Comparison of ENCODE assay signal across 29 mouse cellular contexts in the genomic region with DNA sequence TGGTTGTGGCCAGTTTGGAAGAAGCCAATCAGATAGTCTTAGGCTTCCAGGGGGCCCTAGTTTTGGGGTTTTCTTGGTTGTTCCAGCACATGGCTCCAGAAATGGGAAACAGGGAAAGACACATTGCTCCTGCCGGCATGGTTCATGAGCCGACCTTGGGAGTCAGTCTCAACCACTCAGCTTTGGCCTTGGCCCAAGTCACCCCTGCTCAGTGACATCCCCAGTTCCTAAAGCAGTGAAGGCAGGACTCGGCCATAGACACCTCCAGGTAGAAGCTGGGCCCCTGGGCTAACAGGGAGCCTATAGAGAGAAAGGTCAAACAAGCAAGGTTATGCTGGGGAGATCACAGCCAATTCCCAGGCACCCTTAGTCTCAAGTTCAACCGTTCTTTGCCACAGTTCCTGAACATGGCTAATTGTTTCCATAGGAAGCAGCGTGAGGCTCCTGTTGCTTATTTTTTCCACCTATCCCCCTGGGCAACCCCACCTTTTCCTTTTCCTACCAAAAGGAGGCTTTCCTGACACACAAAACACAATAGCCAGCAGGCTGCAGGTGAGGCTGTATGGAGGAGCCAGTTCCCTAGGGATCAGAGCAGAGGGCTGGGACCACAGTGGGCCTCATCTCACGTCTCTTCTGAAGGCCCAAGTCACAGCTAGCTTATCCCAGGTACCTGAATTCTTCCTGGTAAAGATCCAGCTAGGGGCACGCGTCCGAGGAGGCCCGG. TPM values are rescaled to one million over a fixed set of nuclear protein-coding genes. Genes with fewer than 3 reads are reported as not detected.
DNase-seq lines count a peak whose midpoint lies in the region; ATAC-seq and TF ChIP-seq lines count a peak whose summit lies in the region.
"Had no signal": no experiment of that assay in that cellular context is flagged by ENCODE, and none has a peak within 500 bp of the region (broad histone marks: within the 10 kb centered on the region; RNA-seq: fewer than 3 reads in every experiment).

No protein-coding gene starts in this region.

- 62% methylated on average over 10 of the region's 10 CpGs for WGBS in heart, adult 2 months
- 62% methylated on average over 10 of the region's 10 CpGs for whole genome bisulfite sequencing in heart, embryonic 11.5 days (ENCODE audit: insufficient replicate concordance)
- WGBS in kidney, embryonic 16.5 days, result 46% methylated on average over 10 of the region's 10 CpGs
- WGBS in embryonic facial prominence, embryonic 14.5 days, result 51% methylated on average over 10 of the region's 10 CpGs
- WGBS in intestine, embryonic 15.5 days, result 73% methylated on average over 10 of the region's 10 CpGs

- peak; percentile 50 to 57 for DNase-seq in adrenal gland, adult (ENCODE audit: inconsistent age in 2 of 2, low spot score in 1 of 2)
- DNase-seq in adrenal gland, postnatal 10 days, result no peak
- peak in 1 of 2 experiments; percentile 21 for DNase-seq in heart, adult 2 months
- no peak for DNase-seq in kidney, postnatal 36 days
- DNase-seq in embryonic facial prominence, embryonic 14.5 days (ENCODE audit: low spot score), result peak; percentile 10
- DNase-seq: cerebellum, adult 9-10 months; forebrain, postnatal 0 days; kidney, postnatal 14 days; liver, embryonic 13.5 days; lung, adult 2 months; lung, postnatal 14 days; right cerebral cortex, postnatal 4 days; thymus, postnatal 14 days had no signal

- H3K27me3 ChIP-seq in heart, adult 2 months (ENCODE audit: control insufficient read depth, insufficient read depth, low read length), result no peaks in the 10 kb centered on the region
- no peaks in the 10 kb centered on the region for H3K27me3 ChIP-seq in heart, embryonic 11.5 days (ENCODE audit: control insufficient read depth, insufficient read depth, low read length)
- H3K27me3 ChIP-seq in kidney, embryonic 16.5 days (ENCODE audit: insufficient read depth, low read length), result no peaks in the 10 kb centered on the region
- H3K27me3 ChIP-seq in embryonic facial prominence, embryonic 14.5 days (replicated peaks; ENCODE audit: control insufficient read depth, insufficient read depth, low read length), result no peaks in the 10 kb centered on the region
- no peaks in the 10 kb centered on the region for H3K27me3 ChIP-seq in intestine, embryonic 15.5 days (replicated peaks)
- H3K27me3 ChIP-seq: heart, embryonic 15.5 days; liver, embryonic 13.5 days; midbrain, embryonic 12.5 days had no signal

- H3K36me3 ChIP-seq in heart, adult 2 months (ENCODE audit: control insufficient read depth, insufficient read depth, low read length), result no peaks in the 10 kb centered on the region
- H3K36me3 ChIP-seq in heart, embryonic 11.5 days (ENCODE audit: control insufficient read depth, insufficient read depth, low read length), result no peaks in the 10 kb centered on the region
- no peaks in the 10 kb centered on the region for H3K36me3 ChIP-seq in kidney, embryonic 16.5 days (ENCODE audit: insufficient read depth, low read length)
- H3K36me3 ChIP-seq in embryonic facial prominence, embryonic 14.5 days (ENCODE audit: control insufficient read depth, insufficient read depth, low read length), result no peaks in the 10 kb centered on the region
- no peaks in the 10 kb centered on the region for H3K36me3 ChIP-seq in intestine, embryonic 15.5 days
- H3K36me3 ChIP-seq: forebrain, embryonic 10.5 days; heart, embryonic 15.5 days; hindbrain, embryonic 10.5 days; liver, embryonic 13.5 days; midbrain, embryonic 12.5 days had no signal

- no peaks in the 10 kb centered on the region for H3K9me3 ChIP-seq in heart, embryonic 11.5 days (replicated peaks; ENCODE audit: control insufficient read depth, low read length)
- no peaks in the 10 kb centered on the region for H3K9me3 ChIP-seq in kidney, embryonic 16.5 days (ENCODE audit: low read length)
- H3K9me3 ChIP-seq in embryonic facial prominence, embryonic 14.5 days (ENCODE audit: control insufficient read depth, low read length), result no peaks in the 10 kb centered on the region
- H3K9me3 ChIP-seq in intestine, embryonic 15.5 days, result no peaks in the 10 kb centered on the region
- H3K9me3 ChIP-seq: forebrain, embryonic 10.5 days; heart, embryonic 15.5 days; hindbrain, embryonic 10.5 days; liver, embryonic 13.5 days; midbrain, embryonic 12.5 days had no signal

- intact Hi-C loops in heart, adult 2 months (cut with DNase I), result no loop called here

- no peak overlapping the region for H3K4me3 ChIP-seq in heart, adult 2 months
- no peak overlapping the region for H3K4me3 ChIP-seq in heart, embryonic 11.5 days (ENCODE audit: low read depth, low read length)
- no peak overlapping the region; the same call in 1 of the 2 replicates for H3K4me3 ChIP-seq in kidney, embryonic 16.5 days (ENCODE audit: low read length)
- no peak overlapping the region for H3K4me3 ChIP-seq in embryonic facial prominence, embryonic 14.5 days (ENCODE audit: low read depth, low read length)
- no peak overlapping the region for H3K4me3 ChIP-seq in intestine, embryonic 15.5 days (replicated peaks)
- H3K4me3 ChIP-seq: forebrain, embryonic 10.5 days; heart, embryonic 15.5 days; hindbrain, embryonic 10.5 days; layer of hippocampus, adult 2 months; liver, embryonic 13.5 days; midbrain, embryonic 12.5 days had no signal

- peaks cover 4% of the 10 kb centered on the region for H3K4me1 ChIP-seq in heart, adult 2 months (ENCODE audit: control insufficient read depth, insufficient read depth, low read length)
- no peaks in the 10 kb centered on the region for H3K4me1 ChIP-seq in heart, embryonic 11.5 days (ENCODE audit: control insufficient read depth, insufficient read depth, low read length)
- peaks cover 9% of the 10 kb centered on the region for H3K4me1 ChIP-seq in kidney, embryonic 16.5 days (ENCODE audit: insufficient read depth, low read length)
- no peaks in the 10 kb centered on the region for H3K4me1 ChIP-seq in embryonic facial prominence, embryonic 14.5 days (ENCODE audit: control insufficient read depth, insufficient read depth, low read length)
- H3K4me1 ChIP-seq in intestine, embryonic 15.5 days (replicated peaks), result no peaks in the 10 kb centered on the region
- H3K4me1 ChIP-seq: heart, embryonic 15.5 days; liver, embryonic 13.5 days had no signal

- TF ChIP-seq EP300 in heart, adult 2 months (IDR thresholded peaks at IDR 0.05; ENCODE audit: insufficient read depth, low read depth, low read length), result no peak

- peak overlapping the region; percentile 64 for H3K27ac ChIP-seq in heart, adult 2 months
- no peak overlapping the region for H3K27ac ChIP-seq in heart, embryonic 11.5 days (ENCODE audit: low read depth, low read length)
- H3K27ac ChIP-seq in kidney, embryonic 16.5 days (ENCODE audit: low read length), result 0 out of 2 replicates have a peak overlapping the region, but pooled peaks have one; percentile 17
- H3K27ac ChIP-seq in embryonic facial prominence, embryonic 14.5 days (replicated peaks; ENCODE audit: low read depth, low read length), result no peak overlapping the region
- H3K27ac ChIP-seq in intestine, embryonic 15.5 days, result no peak overlapping the region
- H3K27ac ChIP-seq: forebrain, embryonic 10.5 days; heart, embryonic 15.5 days; hindbrain, embryonic 10.5 days; hindbrain, postnatal 0 days; layer of hippocampus, adult 2 months; liver, embryonic 13.5 days; midbrain, embryonic 12.5 days had no signal

- TF ChIP-seq CTCF in heart, adult 2 months (IDR thresholded peaks at IDR 0.05), result no peak

- H3K4me2 ChIP-seq in heart, embryonic 11.5 days, result no peak overlapping the region
- no peak overlapping the region for H3K4me2 ChIP-seq in kidney, embryonic 16.5 days (replicated peaks; ENCODE audit: low read depth, low read length)
- H3K4me2 ChIP-seq in embryonic facial prominence, embryonic 14.5 days (ENCODE audit: low read depth, low read length), result no peak overlapping the region
- no peak overlapping the region for H3K4me2 ChIP-seq in intestine, embryonic 15.5 days (replicated peaks)
- H3K4me2 ChIP-seq: heart, embryonic 15.5 days; liver, embryonic 13.5 days; midbrain, embryonic 12.5 days had no signal

- TF ChIP-seq POLR2A in heart, adult 2 months (IDR thresholded peaks at IDR 0.05; ENCODE audit: insufficient read depth, low read depth, low read length), result no peak

- H3K9ac ChIP-seq in heart, adult 2 months (ENCODE audit: low read depth, low read length), result no peak overlapping the region
- H3K9ac ChIP-seq in heart, embryonic 11.5 days (ENCODE audit: low read depth, low read length), result no peak overlapping the region
- no peak overlapping the region for H3K9ac ChIP-seq in kidney, embryonic 16.5 days (replicated peaks; ENCODE audit: low read length)
- no peak overlapping the region for H3K9ac ChIP-seq in embryonic facial prominence, embryonic 14.5 days (ENCODE audit: low read depth, low read length)
- H3K9ac ChIP-seq in intestine, embryonic 15.5 days, result no peak overlapping the region
- H3K9ac ChIP-seq: forebrain, postnatal 0 days; heart, embryonic 15.5 days; liver, embryonic 13.5 days; midbrain, embryonic 12.5 days had no signal

- no peak for ATAC-seq in heart, embryonic 11.5 days (replicated peaks; ENCODE audit: insufficient number of reproducible peaks, low FRiP score, low TSS enrichment)
- no peak for ATAC-seq in kidney, embryonic 16.5 days (ENCODE audit: low FRiP score, low TSS enrichment)
- ATAC-seq in embryonic facial prominence, embryonic 14.5 days (ENCODE audit: low read depth), result no peak
- no peak for ATAC-seq in intestine, embryonic 15.5 days
- ATAC-seq: activated CD4-positive, CD25-positive, alpha-beta regulatory T cell, adult 4 months; forebrain, postnatal 0 days; hindbrain, postnatal 0 days; intestine, postnatal 0 days had no signal

- no peaks in the 10 kb centered on the region for H3K79me2 ChIP-seq in heart, adult 2 months (replicated peaks; ENCODE audit: control insufficient read depth, insufficient read depth, low read length)

RNA-seq across cellular contexts. Expression of a gene that starts 14.3 kb away (rescaled TPM):
- total RNA-seq in adrenal gland, postnatal 10 days (2021), result under 1 TPM in 1 of 2 experiments, not detected in 1; 0.09 TPM
- under 1 TPM in 1 of 2 experiments, not detected in 1; 0.21 TPM for total RNA-seq in heart, adult 2 months (2021)
- 0.20 TPM in 1 of 2 replicates, not detected in the other for polyA plus RNA-seq in heart, adult 2 months (2012; rRNA removed)
- polyA plus RNA-seq in heart, embryonic 11.5 days (2014; fragmentation: Nextera tagmentation; extraction: Ambion mirVana), result 0.10 TPM in 1 of 2 replicates, not detected in the other
- 0.09 TPM in 1 of 2 replicates, not detected in the other for polyA plus RNA-seq in kidney, embryonic 16.5 days (2015; fragmentation: Nextera tagmentation; extraction: Ambion mirVana)
- polyA plus RNA-seq in embryonic facial prominence, embryonic 14.5 days (2014; fragmentation: Nextera tagmentation; extraction: Ambion mirVana), result 0.31 TPM in 1 of 2 replicates, not detected in the other
- 0.68 and 1.2 TPM in 2 replicates for polyA plus RNA-seq in intestine, embryonic 15.5 days (2015; fragmentation: Nextera tagmentation; extraction: Ambion mirVana)
- total RNA-seq: forebrain, postnatal 0 days; hindbrain, postnatal 0 days; layer of hippocampus, adult 2 months; layer of hippocampus, postnatal 25 days; megakaryocyte progenitor cell, adult 5-6 weeks; monocyte, adult 5-6 weeks had no signal
- polyA plus RNA-seq: activated CD4-positive, CD25-positive, alpha-beta regulatory T cell, adult 4 months; forebrain, embryonic 10.5 days; forebrain, postnatal 0 days; heart, embryonic 15.5 days; hindbrain, embryonic 10.5 days; limb, embryonic 11.5 days; liver, embryonic 13.5 days; midbrain, embryonic 12.5 days; stomach, embryonic 14.5 days had no signal

RNA-seq across cellular contexts. Expression of a gene that starts 34.5 kb away (rescaled TPM):
- total RNA-seq in adrenal gland, postnatal 10 days (2021), result 10 to 100 TPM; 15.2 to 17.3 TPM
- 10 to 100 TPM; 13.6 to 13.7 TPM for total RNA-seq in heart, adult 2 months (2021)
- polyA plus RNA-seq in heart, adult 2 months (2012; rRNA removed), result 14.5 and 21.9 TPM in 2 replicates
- polyA plus RNA-seq in heart, embryonic 11.5 days (2014; fragmentation: Nextera tagmentation; extraction: Ambion mirVana), result 3.9 and 6.4 TPM in 2 replicates
- polyA plus RNA-seq in kidney, embryonic 16.5 days (2015; fragmentation: Nextera tagmentation; extraction: Ambion mirVana), result 15.3 and 17.9 TPM in 2 replicates
- polyA plus RNA-seq in embryonic facial prominence, embryonic 14.5 days (2014; fragmentation: Nextera tagmentation; extraction: Ambion mirVana), result 9.7 and 10.6 TPM in 2 replicates
- polyA plus RNA-seq in intestine, embryonic 15.5 days (2015; fragmentation: Nextera tagmentation; extraction: Ambion mirVana), result 12.4 and 12.5 TPM in 2 replicates
- total RNA-seq: monocyte, adult 5-6 weeks had no signal

Comparison
In these comparisons a context has a peak if more than half of its experiments do, and no peak if none do; other contexts are left out.
1. DNase-seq: peak in adrenal gland, adult (2 of 2) and embryonic facial prominence, embryonic 14.5 days (single experiment); none in adrenal gland, postnatal 10 days (single experiment) and kidney, postnatal 36 days (0 of 2).
2. H3K27ac ChIP-seq: peak in heart, adult 2 months (single experiment) and kidney, embryonic 16.5 days (single experiment); none in heart, embryonic 11.5 days (single experiment), embryonic facial prominence, embryonic 14.5 days (single experiment) and intestine, embryonic 15.5 days (single experiment).